In the genomic region with DNA sequence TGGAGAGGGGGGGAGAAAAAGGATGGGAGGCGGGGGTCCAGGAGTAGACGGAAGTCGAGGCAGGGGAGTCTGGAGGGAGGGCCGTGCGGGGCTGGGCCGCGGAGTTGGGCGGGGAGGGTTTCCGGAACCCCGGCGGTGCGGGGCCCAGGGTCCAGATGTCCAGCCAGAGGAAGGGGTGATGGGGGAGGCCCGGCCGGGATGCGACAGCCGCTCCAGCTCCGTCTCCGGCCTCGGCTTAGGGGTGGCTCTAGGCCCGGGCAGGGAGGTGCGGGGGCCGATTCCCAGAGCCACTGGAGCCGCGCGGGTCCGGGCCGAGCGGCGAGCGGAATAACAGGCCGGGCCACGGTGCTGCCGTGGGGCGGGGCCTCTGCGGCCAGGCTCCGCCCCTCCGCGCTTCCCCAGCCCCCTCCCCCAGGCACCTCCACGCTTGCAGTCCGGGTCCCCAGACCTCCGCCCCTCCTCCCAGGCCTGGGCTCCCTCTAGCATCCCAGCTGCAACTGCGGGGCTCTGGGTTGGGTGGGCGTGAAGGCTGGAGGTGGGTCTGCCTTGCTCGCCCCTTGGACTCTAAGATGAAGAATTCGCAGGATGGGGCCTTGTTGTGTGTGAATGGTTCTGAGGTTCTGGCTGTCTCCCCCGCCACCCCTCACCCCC, we compare ENCODE assay signal across 8 mouse cellular contexts. TPM values are rescaled to one million over a fixed set of nuclear protein-coding genes. Genes with fewer than 3 reads are reported as not detected.
DNase-seq lines count a peak whose midpoint lies in the region; ATAC-seq lines count a peak whose summit lies in the region.

No protein-coding gene starts in this region.

- WGBS in forebrain, embryonic 14.5 days: under 1% methylated on average over 44 of the region's 46 CpGs
- under 1% methylated on average over 22 of the region's 46 CpGs for WGBS in hindbrain, embryonic 13.5 days
- 1% methylated on average over 44 of the region's 46 CpGs for WGBS in liver, embryonic 15.5 days (ENCODE audit: insufficient replicate concordance)
- under 1% methylated on average over 22 of the region's 46 CpGs for WGBS in neural tube, embryonic 14.5 days

- H3K27me3 ChIP-seq in forebrain, embryonic 14.5 days (replicated peaks; ENCODE audit: control insufficient read depth, insufficient read depth, low read length): no peaks in the 10 kb centered on the region
- H3K27me3 ChIP-seq in hindbrain, embryonic 13.5 days: peaks cover 12% of the 10 kb centered on the region
- H3K27me3 ChIP-seq in liver, embryonic 15.5 days: peaks cover 47% of the 10 kb centered on the region
- H3K27me3 ChIP-seq in neural tube, embryonic 14.5 days (ENCODE audit: control insufficient read depth, insufficient read depth, low read length): no peaks in the 10 kb centered on the region

- no peaks in the 10 kb centered on the region for H3K9me3 ChIP-seq in forebrain, embryonic 14.5 days (replicated peaks; ENCODE audit: control insufficient read depth, low read length)
- no peaks in the 10 kb centered on the region for H3K9me3 ChIP-seq in hindbrain, embryonic 13.5 days
- H3K9me3 ChIP-seq in liver, embryonic 15.5 days (replicated peaks): no peaks in the 10 kb centered on the region
- no peaks in the 10 kb centered on the region for H3K9me3 ChIP-seq in neural tube, embryonic 14.5 days (ENCODE audit: control insufficient read depth, low read length)

- peak; percentile 34 to 39 for DNase-seq in urinary bladder, adult 18-20 months (ENCODE audit: low spot score in 2 of 2)
- no peak for DNase-seq in urinary bladder, adult 2 months (ENCODE audit: low spot score)
- peak; percentile 66 to 84 for DNase-seq in cerebellum, adult 18-20 months
- peak; percentile 82 for DNase-seq in forebrain, embryonic 14.5 days (ENCODE audit: low spot score)
- no peak for DNase-seq in natural killer cell, adult 2 months (ENCODE audit: low spot score in 2 of 2)

- H3K27ac ChIP-seq in forebrain, embryonic 14.5 days (ENCODE audit: low read depth, low read length): peak overlapping the region; percentile 86
- peak overlapping the region; percentile 88 for H3K27ac ChIP-seq in hindbrain, embryonic 13.5 days
- peak overlapping the region; percentile 84 for H3K27ac ChIP-seq in liver, embryonic 15.5 days (replicated peaks)
- peak overlapping the region; percentile 60 for H3K27ac ChIP-seq in neural tube, embryonic 14.5 days (ENCODE audit: low read depth, low read length)

- peak overlapping the region; percentile 97 for H3K4me2 ChIP-seq in forebrain, embryonic 14.5 days (ENCODE audit: low read length)
- peak overlapping the region; percentile 98 for H3K4me2 ChIP-seq in hindbrain, embryonic 13.5 days
- H3K4me2 ChIP-seq in liver, embryonic 15.5 days: peak overlapping the region; percentile 99
- peak overlapping the region; percentile 85 for H3K4me2 ChIP-seq in neural tube, embryonic 14.5 days (ENCODE audit: low read depth, low read length)

- H3K4me3 ChIP-seq in forebrain, embryonic 14.5 days (ENCODE audit: low read depth, low read length): peak overlapping the region; percentile 65
- H3K4me3 ChIP-seq in hindbrain, embryonic 13.5 days: peak overlapping the region; percentile 69
- peak overlapping the region; percentile 68 for H3K4me3 ChIP-seq in liver, embryonic 15.5 days (replicated peaks)
- H3K4me3 ChIP-seq in neural tube, embryonic 14.5 days (ENCODE audit: low read depth, low read length): peak overlapping the region; percentile 45

- H3K4me1 ChIP-seq in forebrain, embryonic 14.5 days (ENCODE audit: control insufficient read depth, insufficient read depth, low read length): peaks cover 19% of the 10 kb centered on the region
- peaks cover 75% of the 10 kb centered on the region for H3K4me1 ChIP-seq in hindbrain, embryonic 13.5 days (replicated peaks)
- H3K4me1 ChIP-seq in liver, embryonic 15.5 days (replicated peaks): peaks cover 81% of the 10 kb centered on the region
- peaks cover 29% of the 10 kb centered on the region for H3K4me1 ChIP-seq in neural tube, embryonic 14.5 days (ENCODE audit: control insufficient read depth, insufficient read depth, low read length)

- H3K36me3 ChIP-seq in forebrain, embryonic 14.5 days (ENCODE audit: control insufficient read depth, insufficient read depth, low read length): peaks cover 20% of the 10 kb centered on the region
- peaks cover 29% of the 10 kb centered on the region for H3K36me3 ChIP-seq in hindbrain, embryonic 13.5 days
- peaks cover 4% of the 10 kb centered on the region; the same call in 1 of the 2 replicates for H3K36me3 ChIP-seq in liver, embryonic 15.5 days (replicated peaks)
- peaks cover 11% of the 10 kb centered on the region; the same call in 1 of the 2 replicates for H3K36me3 ChIP-seq in neural tube, embryonic 14.5 days (ENCODE audit: control insufficient read depth, insufficient read depth, low read length)

- ATAC-seq in forebrain, embryonic 14.5 days: peak; percentile 82
- ATAC-seq in hindbrain, embryonic 13.5 days (ENCODE audit: low FRiP score): peak; percentile 81
- peak; percentile 62 for ATAC-seq in liver, embryonic 15.5 days (ENCODE audit: insufficient read depth)
- peak; percentile 82 for ATAC-seq in neural tube, embryonic 14.5 days (ENCODE audit: low read depth)

- peak overlapping the region; percentile 91 for H3K9ac ChIP-seq in forebrain, embryonic 14.5 days (ENCODE audit: low read length)
- peak overlapping the region; percentile 85 for H3K9ac ChIP-seq in hindbrain, embryonic 13.5 days
- H3K9ac ChIP-seq in liver, embryonic 15.5 days: peak overlapping the region; percentile 71
- peak overlapping the region; percentile 69 for H3K9ac ChIP-seq in neural tube, embryonic 14.5 days (replicated peaks; ENCODE audit: low read depth, low read length)

RNA-seq across cellular contexts. Expression of gene Arhgef25, which starts 1.3 kb away (rescaled TPM):
- 178 and 188 TPM in 2 replicates for polyA plus RNA-seq in urinary bladder, adult 2 months (2012; rRNA removed)
- 21.4 and 22.9 TPM in 2 replicates for polyA plus RNA-seq in forebrain, embryonic 14.5 days (2014; fragmentation: Nextera tagmentation; extraction: Ambion mirVana)
- polyA plus RNA-seq in hindbrain, embryonic 13.5 days (2015; fragmentation: Nextera tagmentation; extraction: Ambion mirVana): 28.4 and 30.7 TPM in 2 replicates
- polyA plus RNA-seq in liver, embryonic 15.5 days (2015; fragmentation: Nextera tagmentation; extraction: Ambion mirVana): 5.4 and 5.8 TPM in 2 replicates
- polyA plus RNA-seq in neural tube, embryonic 14.5 days (2014; fragmentation: Nextera tagmentation; extraction: Ambion mirVana): 24.2 and 31.0 TPM in 2 replicates

RNA-seq across cellular contexts. Expression of gene Dtx3, which starts 6.9 kb away (rescaled TPM):
- polyA plus RNA-seq in urinary bladder, adult 2 months (2012; rRNA removed): 193 and 272 TPM in 2 replicates
- polyA plus RNA-seq in forebrain, embryonic 14.5 days (2014; fragmentation: Nextera tagmentation; extraction: Ambion mirVana): 148 and 187 TPM in 2 replicates
- polyA plus RNA-seq in hindbrain, embryonic 13.5 days (2015; fragmentation: Nextera tagmentation; extraction: Ambion mirVana): 211 and 221 TPM in 2 replicates
- polyA plus RNA-seq in liver, embryonic 15.5 days (2015; fragmentation: Nextera tagmentation; extraction: Ambion mirVana): 16.7 and 16.9 TPM in 2 replicates
- 224 and 231 TPM in 2 replicates for polyA plus RNA-seq in neural tube, embryonic 14.5 days (2014; fragmentation: Nextera tagmentation; extraction: Ambion mirVana)

RNA-seq across cellular contexts. Expression of gene Slc26a10, which starts 8.1 kb away (rescaled TPM):
- polyA plus RNA-seq in urinary bladder, adult 2 months (2012; rRNA removed): 0.72 and 1.5 TPM in 2 replicates
- 0.69 and 0.95 TPM in 2 replicates for polyA plus RNA-seq in forebrain, embryonic 14.5 days (2014; fragmentation: Nextera tagmentation; extraction: Ambion mirVana)
- 1.0 and 1.1 TPM in 2 replicates for polyA plus RNA-seq in hindbrain, embryonic 13.5 days (2015; fragmentation: Nextera tagmentation; extraction: Ambion mirVana)
- polyA plus RNA-seq in liver, embryonic 15.5 days (2015; fragmentation: Nextera tagmentation; extraction: Ambion mirVana): 2.1 and 3.2 TPM in 2 replicates
- polyA plus RNA-seq in neural tube, embryonic 14.5 days (2014; fragmentation: Nextera tagmentation; extraction: Ambion mirVana): 0.80 and 1.3 TPM in 2 replicates

RNA-seq across cellular contexts. Expression of gene Pip4k2c, which starts 22.8 kb away (rescaled TPM):
- polyA plus RNA-seq in urinary bladder, adult 2 months (2012; rRNA removed): 47.7 and 48.4 TPM in 2 replicates
- polyA plus RNA-seq in forebrain, embryonic 14.5 days (2014; fragmentation: Nextera tagmentation; extraction: Ambion mirVana): 15.3 and 17.4 TPM in 2 replicates
- 20.0 and 22.1 TPM in 2 replicates for polyA plus RNA-seq in hindbrain, embryonic 13.5 days (2015; fragmentation: Nextera tagmentation; extraction: Ambion mirVana)
- polyA plus RNA-seq in liver, embryonic 15.5 days (2015; fragmentation: Nextera tagmentation; extraction: Ambion mirVana): 41.9 and 45.1 TPM in 2 replicates
- polyA plus RNA-seq in neural tube, embryonic 14.5 days (2014; fragmentation: Nextera tagmentation; extraction: Ambion mirVana): 15.5 and 18.1 TPM in 2 replicates

RNA-seq across cellular contexts. Expression of gene B4galnt1, which starts 23.6 kb away (rescaled TPM):
- 6.2 and 7.9 TPM in 2 replicates for polyA plus RNA-seq in urinary bladder, adult 2 months (2012; rRNA removed)
- polyA plus RNA-seq in forebrain, embryonic 14.5 days (2014; fragmentation: Nextera tagmentation; extraction: Ambion mirVana): 30.7 and 46.8 TPM in 2 replicates
- 40.6 and 42.3 TPM in 2 replicates for polyA plus RNA-seq in hindbrain, embryonic 13.5 days (2015; fragmentation: Nextera tagmentation; extraction: Ambion mirVana)
- polyA plus RNA-seq in liver, embryonic 15.5 days (2015; fragmentation: Nextera tagmentation; extraction: Ambion mirVana): 19.3 and 21.0 TPM in 2 replicates
- polyA plus RNA-seq in neural tube, embryonic 14.5 days (2014; fragmentation: Nextera tagmentation; extraction: Ambion mirVana): 79.3 and 93.4 TPM in 2 replicates

Comparison
In these comparisons a context has a peak if more than half of its experiments do, and no peak if none do; other contexts are left out.
1. DNase-seq: peak in urinary bladder, adult 18-20 months (2 of 2), cerebellum, adult 18-20 months (2 of 2) and forebrain, embryonic 14.5 days (single experiment); none in urinary bladder, adult 2 months (single experiment) and natural killer cell, adult 2 months (0 of 2).
2. Peak in every context shown above with its lines, with median percentiles within 50 percentile points of each other: ATAC-seq, H3K27ac ChIP-seq, H3K4me2 ChIP-seq, H3K4me3 ChIP-seq and H3K9ac ChIP-seq.